Mouse (Mus musculus) midbrain, embryonic 14.5 days (tissue): ENCODE measurements around the gene Fem1a. TPM values are rescaled to one million over a fixed set of nuclear protein-coding genes. Genes with fewer than 3 reads are reported as not detected.
A peak's percentile ranks its signal among the peaks of the same experiment; 100 is the strongest.

Experiments used
- ATAC-seq: fragments of 200-750 bp; cut with Nextera tagmentation; 2 replicates; pipeline ENCODE4 v1.8.0; 2017; ENCODE audit warnings: moderate number of reproducible peaks, moderate library complexity; ENCODE audit not compliant: low FRiP score, low TSS enrichment
- DNase-seq: peaks from one replicate; pipeline ENCODE4 v3.0.0-alpha.2; 2015
- H3K27ac ChIP-seq: fragments of 300-500 bp; sonication (generic); replicated peaks from 2 replicates; pipeline ENCODE4 v1.5.1; 2014; ENCODE audit warnings: mild to moderate bottlenecking, low read depth, low read length, moderate library complexity
- H3K27me3 ChIP-seq: fragments of 300-500 bp; sonication (generic); 2 replicates; pipeline ENCODE4 v1.6.1; 2014; ENCODE audit warnings: low read length, control low read depth, mixed read lengths; ENCODE audit not compliant: control insufficient read depth, insufficient read depth
- H3K36me3 ChIP-seq: fragments of 300-500 bp; sonication (generic); 2 replicates; pipeline ENCODE4 v1.6.1; 2014; ENCODE audit warnings: low read length, control low read depth; ENCODE audit not compliant: control insufficient read depth, insufficient read depth
- H3K4me1 ChIP-seq: fragments of 300-500 bp; sonication (generic); 2 replicates; pipeline ENCODE4 v1.6.1; 2014; ENCODE audit warnings: mild to moderate bottlenecking, antibody characterized with exemption, low read length, control low read depth; ENCODE audit not compliant: control insufficient read depth, insufficient read depth
- H3K4me2 ChIP-seq: fragments of 300-500 bp; sonication (generic); 2 replicates; pipeline ENCODE4 v1.6.1; 2014; ENCODE audit warnings: mild to moderate bottlenecking, low read length, moderate library complexity
- H3K4me3 ChIP-seq: fragments of 300-500 bp; sonication (generic); replicated peaks from 2 replicates; pipeline ENCODE4 v1.5.1; 2014; ENCODE audit warnings: low read depth, low read length
- H3K9ac ChIP-seq: fragments of 300-500 bp; sonication (generic); replicated peaks from 2 replicates; pipeline ENCODE4 v1.6.1; 2014; ENCODE audit warnings: mild to moderate bottlenecking, low read length, moderate library complexity
- H3K9me3 ChIP-seq: fragments of 300-500 bp; sonication (generic); 2 replicates; pipeline ENCODE4 v1.6.1; 2016; ENCODE audit warnings: low read length, control low read depth, mixed read lengths; ENCODE audit not compliant: control insufficient read depth
- WGBS: fragments of 180-500 bp; shearing (Covaris S2); extraction: QIAGEN DNeasy Blood & Tissue Kit; methylation state at CpG from one replicate; pipeline ENCODE4 v1.1.7; 2014; 5-methylcytosine and 5-hydroxymethylcytosine counted together
- polyA plus RNA-seq: library from polyadenylated mRNA; unstranded; fragments of >200 nt; fragmentation: Nextera tagmentation; extraction: Ambion mirVana; gene quantifications from 2 replicates; pipeline ENCODE4 v1.2.1, GENCODE M21; 2014

The Fem1a gene
- polyA plus RNA-seq, 1 experiment from 2014 or later, result 21.4 TPM

GRCm38 (mm10) chr17:56289371-56290331, 33.0 kb downstream of the Fem1a start:
- Histone ChIP-seq H3K9me3 (no peaks in the 10 kb centered on the region), H3K36me3 (no peaks in the 10 kb centered on the region), H3K4me3 (peak overlapping the region; percentile 20), H3K4me1 (peaks cover 22% of the 10 kb centered on the region), H3K9ac (no peak overlapping the region), H3K4me2 (peak overlapping the region; percentile 33), H3K27me3 (no peaks in the 10 kb centered on the region), H3K27ac (peak overlapping the region; percentile 62)
- no peak for ATAC-seq
- 3% methylated on average over 23 of the region's 23 CpGs for WGBS
- peak; percentile 79 for DNase-seq

- 5% methylated on average over 17 of the region's 17 CpGs for WGBS
- peak overlapping the region; percentile 33 for H3K4me2 ChIP-seq
- H3K27ac ChIP-seq, result peak overlapping the region; percentile 62
- H3K4me1 ChIP-seq, result peaks cover 22% of the 10 kb centered on the region
- no peaks in the 10 kb centered on the region for H3K36me3 ChIP-seq
- DNase-seq, result peak; percentile 72
- ATAC-seq, result peak; percentile 57; the same call in 1 of the 2 replicates
- H3K9me3 ChIP-seq, result no peaks in the 10 kb centered on the region
- H3K9ac ChIP-seq, result no peak overlapping the region; the same call in 1 of the 2 replicates
- H3K4me3 ChIP-seq, result peak overlapping the region; percentile 20
- H3K27me3 ChIP-seq, result no peaks in the 10 kb centered on the region
These were observed 34.0 kb downstream of the Fem1a start for GRCm38 (mm10) chr17:56290388-56291170.

- peak; percentile 83 for DNase-seq
- under 1% methylated on average over 16 of the region's 16 CpGs for WGBS
- Histone ChIP-seq H3K27ac (peak overlapping the region; percentile 23; the same call in 1 of the 2 replicates), H3K36me3 (no peaks in the 10 kb centered on the region), H3K4me2 (peak overlapping the region; percentile 33), H3K27me3 (no peaks in the 10 kb centered on the region), H3K9ac (no peak overlapping the region; the same call in 1 of the 2 replicates), H3K4me1 (peaks cover 22% of the 10 kb centered on the region), H3K4me3 (no peak overlapping the region), H3K9me3 (no peaks in the 10 kb centered on the region)
- ATAC-seq, result peak; percentile 74
These were observed 34.5 kb downstream of the Fem1a start for GRCm38 (mm10) chr17:56291171-56291511.

- WGBS, result 48% methylated on average over 7 of the region's 7 CpGs
- Histone ChIP-seq H3K9ac (no peak overlapping the region; the same call in 1 of the 2 replicates), H3K27ac (no peak overlapping the region), H3K27me3 (no peaks in the 10 kb centered on the region), H3K4me1 (peaks cover 22% of the 10 kb centered on the region), H3K36me3 (no peaks in the 10 kb centered on the region), H3K4me2 (no peak overlapping the region), H3K4me3 (no peak overlapping the region), H3K9me3 (no peaks in the 10 kb centered on the region)
- DNase-seq (no peak), ATAC-seq (no peak)
These were observed 35.3 kb downstream of the Fem1a start for GRCm38 (mm10) chr17:56291826-56292475.

- Histone ChIP-seq H3K4me1 (peaks cover 22% of the 10 kb centered on the region), H3K4me3 (no peak within 1 kb of the TSS), H3K27me3 (no peaks in the 10 kb centered on the region), H3K9me3 (no peaks in the 10 kb centered on the region), H3K36me3 (no peaks in the 10 kb centered on the region), H3K27ac (no peak within 1 kb of the TSS), H3K4me2 (no peak within 1 kb of the TSS), H3K9ac (no peak within 1 kb of the TSS)
- DNase-seq (no peak), ATAC-seq (no peak)
- WGBS, result 89% methylated on average over 4 of the region's 4 CpGs
These were observed 36.1 kb downstream of the Fem1a start, which contains the start of gene Plin3 for GRCm38 (mm10) chr17:56292531-56293222. Plin3 (minus strand) TSS chr17:56292873.

- no peaks in the 10 kb centered on the region for H3K36me3 ChIP-seq
- ATAC-seq (no peak), DNase-seq (no peak)
- no peaks in the 10 kb centered on the region for H3K27me3 ChIP-seq
- no peak overlapping the region for H3K9ac ChIP-seq
- H3K4me1 ChIP-seq, result peaks cover 22% of the 10 kb centered on the region
- no peak overlapping the region for H3K4me2 ChIP-seq
- H3K4me3 ChIP-seq, result no peak overlapping the region
- H3K27ac ChIP-seq, result no peak overlapping the region
- 78% methylated on average over 1 of the region's 1 CpGs for WGBS
- no peaks in the 10 kb centered on the region for H3K9me3 ChIP-seq
These were observed 36.7 kb downstream of the Fem1a start for GRCm38 (mm10) chr17:56293291-56293690.

GRCm38 (mm10) chr17:56294241-56294640, 37.6 kb downstream of the Fem1a start:
- 91% methylated on average over 19 of the region's 19 CpGs for WGBS
- no peak overlapping the region for H3K4me3 ChIP-seq
- H3K9ac ChIP-seq, result no peak overlapping the region
- no peaks in the 10 kb centered on the region for H3K36me3 ChIP-seq
- no peak for DNase-seq
- H3K27me3 ChIP-seq, result no peaks in the 10 kb centered on the region
- no peak for ATAC-seq
- H3K4me2 ChIP-seq, result no peak overlapping the region
- no peaks in the 10 kb centered on the region for H3K9me3 ChIP-seq
- no peak overlapping the region for H3K27ac ChIP-seq
- H3K4me1 ChIP-seq, result peaks cover 18% of the 10 kb centered on the region

- Histone ChIP-seq H3K36me3 (no peaks in the 10 kb centered on the region), H3K4me2 (no peak overlapping the region), H3K9ac (no peak overlapping the region), H3K27ac (no peak overlapping the region), H3K27me3 (no peaks in the 10 kb centered on the region), H3K9me3 (no peaks in the 10 kb centered on the region), H3K4me1 (peaks cover 4% of the 10 kb centered on the region; the same call in 1 of the 2 replicates), H3K4me3 (no peak overlapping the region)
- DNase-seq (no peak), ATAC-seq (no peak)
- WGBS, result 83% methylated on average over 1 of the region's 1 CpGs
These were observed 39.6 kb downstream of the Fem1a start for GRCm38 (mm10) chr17:56296201-56296600.
